Mouse (Mus musculus) left cerebral cortex, adult 2 months (tissue): ENCODE data around the gene Pdf. TPM values are rescaled to one million over a fixed set of nuclear protein-coding genes. Genes with fewer than 3 reads are reported as not detected.
"Not testable (repeated sequence)": the region's sequence is repeated elsewhere in the genome, so short reads cannot be mapped to it uniquely, and the experiment has no call there.

Experiments used
- DNase-seq, 2 experiments: peaks; one replicate each; pipeline ENCODE4 v3.0.0; 2021 to 2022; ENCODE audit warnings: low spot score in 2 of 2, mixed read lengths in 1 of 2; ENCODE audit errors: extremely low spot score in 1 of 2
- H3K27ac ChIP-seq: fragments of 200-600 bp; 2 replicates; pipeline ENCODE4 v1.8.1; 2022
- H3K4me3 ChIP-seq: fragments of 200-600 bp; 2 replicates; pipeline ENCODE4 v1.8.1; 2022
- CTCF ChIP-seq: fragments of 200-600 bp; IDR thresholded peaks from 2 replicates; pipeline ENCODE4 v1.8.1; 2022; ENCODE audit warnings: antibody characterized with exemption, mild to moderate bottlenecking, moderate library complexity
- intact Hi-C: fragments of 180-260 bp; cut with DNase I; formaldehyde crosslinking; loops from one replicate; pipeline ENCODE4 v1.15.1; 2025
- total RNA-seq, 2 experiments: library from RNA; stranded (reverse); gene quantifications; 2 replicates each; pipeline ENCODE4 v1.2.3; 2021

Gene Pdf
- total RNA-seq, 2 experiments from 2014 or later, result 24.4 to 25.9 TPM

DNA sequence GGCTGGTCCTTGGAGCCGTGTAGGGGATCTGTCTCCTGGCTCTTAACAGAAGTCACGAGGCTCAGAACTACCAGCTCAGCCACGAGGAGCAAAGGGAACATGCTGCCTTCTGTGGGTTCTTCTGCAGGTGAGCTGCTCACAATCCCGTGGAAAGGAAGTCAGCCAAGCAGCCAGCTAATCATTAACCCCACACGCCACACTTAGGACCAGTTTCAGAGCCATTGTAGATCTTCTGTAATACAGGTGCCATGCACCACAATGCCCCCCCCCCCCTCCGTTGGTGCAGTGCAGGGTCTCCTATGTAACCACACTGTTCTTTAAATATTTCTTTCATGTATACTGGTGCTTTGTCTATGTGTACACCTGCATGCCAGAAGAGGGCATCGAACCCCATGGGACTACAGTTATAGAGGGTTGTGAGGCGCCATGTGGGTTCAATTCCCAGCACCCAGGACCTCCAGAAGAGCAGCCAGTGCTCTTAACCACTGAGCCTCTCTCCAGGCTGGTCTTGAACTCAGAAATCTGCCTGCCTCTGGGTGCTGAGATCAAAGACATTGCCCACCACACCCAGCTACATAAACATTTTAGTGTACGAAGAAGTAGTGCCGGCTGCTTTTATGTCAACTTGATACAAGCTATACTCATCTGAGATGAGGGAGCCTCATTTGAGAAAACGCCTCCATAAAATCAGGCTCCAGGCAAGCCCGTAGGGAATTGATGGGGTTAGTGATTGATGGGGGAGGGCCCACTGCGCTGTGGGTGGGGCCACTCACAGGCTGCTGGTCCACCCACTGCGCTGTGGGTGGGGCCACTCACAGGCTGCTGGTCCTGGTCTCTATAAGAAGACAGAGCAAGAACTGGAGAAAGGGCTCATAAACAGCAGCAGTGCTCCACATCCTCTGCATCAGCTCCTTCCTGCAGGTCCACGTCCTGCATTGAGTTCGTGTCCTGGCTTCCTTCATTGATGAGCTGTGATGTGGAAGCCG is 17.4 kb upstream of the Pdf start, which contains the start of gene Tmed6:
Gene Tmed6 (minus strand): TSS at position 134 of the 986 bp plus-strand sequence.
- TF ChIP-seq CTCF, result no peak
- Histone ChIP-seq H3K4me3 (no peak within 1 kb of the TSS), H3K27ac (no peak within 1 kb of the TSS)
- DNase-seq, result no peak
- intact Hi-C loops, result no loop called here

GRCm38 (mm10) chr8:107062613-107063012 is 14.2 kb upstream of the Pdf start:
- H3K27ac ChIP-seq, result no peak overlapping the region
- intact Hi-C loops, result no loop called here
- no peak for DNase-seq
- H3K4me3 ChIP-seq, result no peak overlapping the region
- no peak for TF ChIP-seq CTCF

- Histone ChIP-seq H3K4me3 (peak overlapping the region; percentile 71), H3K27ac (no peak overlapping the region)
- no peak for TF ChIP-seq CTCF
- intact Hi-C loops, result loop anchor here (1.0 kb wide), 1 partner anchor 164 kb away; the partner anchor contains the start of gene Utp4
- DNase-seq, result no peak
These were observed 8.6 kb upstream of the Pdf start for GRCm38 (mm10) chr8:107056973-107057369.

DNA sequence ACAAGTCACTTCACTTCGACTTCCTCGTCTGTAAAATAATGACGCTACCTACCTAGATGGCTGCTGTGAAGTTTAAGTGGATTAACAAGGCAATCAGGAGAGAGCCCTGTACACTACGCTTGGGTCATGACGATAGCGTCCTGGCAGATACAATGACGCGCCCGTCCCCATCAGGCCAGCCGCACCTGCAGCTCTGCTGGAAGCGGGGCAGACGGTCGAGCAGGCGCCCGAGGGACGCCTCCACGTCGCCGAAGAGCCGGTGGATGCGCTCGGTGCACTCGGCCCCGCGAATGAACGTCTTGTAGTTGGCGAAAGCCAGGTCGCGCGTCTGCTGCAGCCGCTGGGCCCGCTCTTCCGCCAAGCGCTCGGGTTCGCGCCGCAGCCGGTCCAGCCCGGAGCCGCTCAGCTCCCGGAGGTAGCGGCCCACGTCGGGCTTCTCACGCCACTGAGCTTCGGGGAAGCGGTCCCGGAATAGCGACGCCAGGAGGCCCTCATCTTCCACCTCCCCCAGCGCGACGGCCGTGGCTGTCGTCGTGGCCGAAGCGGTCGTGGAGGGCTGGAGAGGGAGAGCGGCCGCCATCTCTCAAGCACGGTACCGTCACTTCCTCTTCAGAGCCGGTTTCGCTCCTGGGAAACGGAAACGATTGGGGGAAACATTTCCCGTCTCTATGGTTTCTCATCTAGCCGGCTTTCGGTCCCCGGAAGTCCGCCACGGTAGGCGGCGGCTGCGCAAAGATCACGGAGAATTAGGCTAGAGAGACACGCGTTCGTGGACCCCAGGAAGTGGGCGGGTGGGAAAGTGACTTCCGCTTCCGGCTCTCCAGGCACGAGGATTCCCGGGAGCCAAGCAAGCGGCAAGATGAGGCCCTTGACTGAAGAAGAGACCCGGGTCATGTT is 7.9 kb upstream of the Pdf start, which contains the start of the genes Cog8 and Nip7:
Gene Cog8 (minus strand): TSS at position 614 of the 897 bp plus-strand sequence.
Gene Nip7 (plus strand): TSS at position 802 of the 897 bp plus-strand sequence.
- peak; percentile 95 to 96 for DNase-seq
- Histone ChIP-seq H3K27ac (peak within 1 kb of the TSS; percentile 89), H3K4me3 (peak within 1 kb of the TSS; percentile 71)
- intact Hi-C loops, result loop anchor here (1.0 kb wide), 1 partner anchor 163 kb away; the partner anchor contains the start of gene Utp4
- no peak for TF ChIP-seq CTCF

- Histone ChIP-seq H3K4me3 (no peak overlapping the region), H3K27ac (no peak overlapping the region)
- intact Hi-C loops, result no loop called here
- DNase-seq, result no peak
- TF ChIP-seq CTCF, result no peak
These were observed 3.6 kb upstream of the Pdf start for GRCm38 (mm10) chr8:107052046-107052445.

DNA sequence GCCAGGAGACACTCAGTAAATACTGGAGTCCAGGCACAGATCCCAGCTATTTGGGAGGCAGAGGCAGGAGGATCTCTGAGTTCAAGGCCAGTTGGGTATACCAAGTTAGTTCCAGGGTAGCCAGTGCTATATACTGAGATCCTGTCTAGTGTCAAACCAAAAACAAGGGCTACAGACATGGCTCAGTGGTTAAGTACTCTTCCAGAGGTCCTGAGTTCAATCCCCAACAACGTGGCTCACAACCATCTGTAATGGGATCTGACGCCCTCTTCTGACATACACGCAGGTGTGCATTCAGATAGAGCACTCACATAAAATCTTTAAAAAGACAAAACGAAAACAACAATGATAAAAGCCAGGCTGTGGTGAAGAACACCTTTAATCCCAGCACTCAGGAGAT is 1.1 kb upstream of the Pdf start:
- no peak overlapping the region for H3K4me3 ChIP-seq
- DNase-seq, result no peak
- peak overlapping the region; percentile 96 for H3K27ac ChIP-seq
- intact Hi-C loops, result no loop called here
- TF ChIP-seq CTCF, result no peak

DNA sequence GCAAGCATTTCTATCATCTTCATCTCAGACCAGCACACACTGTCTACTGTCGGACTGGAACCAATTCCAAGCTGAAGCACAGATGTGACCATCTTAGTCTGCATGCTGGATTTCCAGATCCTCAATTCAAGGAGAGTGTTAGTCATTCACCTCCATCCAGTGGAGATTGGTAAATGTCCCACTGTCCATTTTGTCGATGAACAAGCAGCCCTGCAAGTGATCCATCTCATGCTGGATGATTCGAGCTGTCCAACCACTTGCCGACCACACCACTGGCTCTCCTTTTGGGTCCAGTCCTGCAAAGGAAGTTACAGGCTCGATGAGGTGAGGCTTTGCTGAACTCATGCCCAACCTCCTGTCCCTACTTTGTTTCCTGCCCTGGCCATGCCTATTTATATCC is 1.4 kb downstream of the Pdf start:
- H3K27ac ChIP-seq, result no peak overlapping the region
- no peak overlapping the region for H3K4me3 ChIP-seq
- no peak for DNase-seq
- no peak for TF ChIP-seq CTCF
- intact Hi-C loops, result no loop called here

GRCm38 (mm10) chr8:107045478-107045877 is 2.9 kb downstream of the Pdf start:
- intact Hi-C loops, result no loop called here
- DNase-seq, result no peak
- no peak overlapping the region for H3K4me3 ChIP-seq
- no peak overlapping the region for H3K27ac ChIP-seq
- TF ChIP-seq CTCF, result no peak

DNA sequence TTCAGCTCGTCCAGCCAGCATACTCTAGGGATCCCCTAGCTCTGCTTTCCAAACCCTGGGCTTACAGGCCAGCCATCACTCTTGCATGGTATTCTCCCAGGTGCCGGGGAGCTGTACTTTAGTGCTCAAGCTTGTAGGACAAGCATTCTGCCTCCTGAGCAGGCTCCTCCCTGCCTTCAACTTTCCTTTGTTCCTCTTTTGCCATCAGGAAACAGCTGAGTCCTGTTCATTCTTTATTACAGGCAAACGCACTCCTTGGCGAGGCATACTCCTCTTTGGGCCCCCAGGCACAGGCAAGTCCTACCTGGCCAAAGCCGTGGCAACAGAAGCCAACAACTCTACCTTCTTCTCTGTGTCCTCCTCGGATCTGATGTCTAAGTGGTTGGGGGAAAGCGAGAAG is 7.8 kb downstream of the Pdf start:
- no peak overlapping the region for H3K27ac ChIP-seq
- no peak for DNase-seq
- no peak for TF ChIP-seq CTCF
- no peak overlapping the region for H3K4me3 ChIP-seq
- intact Hi-C loops, result no loop called here

- no peak for DNase-seq
- H3K27ac ChIP-seq, result no peak overlapping the region
- no peak for TF ChIP-seq CTCF
- intact Hi-C loops, result no loop called here
- no peak overlapping the region for H3K4me3 ChIP-seq
These were observed 11.8 kb downstream of the Pdf start for GRCm38 (mm10) chr8:107036626-107037025.

GRCm38 (mm10) chr8:107035641-107036040 is 12.8 kb downstream of the Pdf start:
- no peak for DNase-seq
- no peak for TF ChIP-seq CTCF
- intact Hi-C loops, result no loop called here

GRCm38 (mm10) chr8:107033609-107034008 is 14.8 kb downstream of the Pdf start:
- DNase-seq, H3K4me3 ChIP-seq, intact Hi-C loops, H3K27ac ChIP-seq: not testable (repeated sequence)

More at GRCm38 (mm10) chr8:107035641-107036040, 12.8 kb downstream of the Pdf start:
- no peak overlapping the region for H3K27ac ChIP-seq
- H3K4me3 ChIP-seq, result no peak overlapping the region
